Mouse (Mus musculus) bone marrow, adult 2 months (tissue): ENCODE results near the gene Cdc16. TPM values are rescaled to one million over a fixed set of nuclear protein-coding genes. Genes with fewer than 3 reads are reported as not detected.

Experiments used
- H3K27ac ChIP-seq: fragments of 200-500 bp; 2 replicates; pipeline ENCODE4 v1.5.1; 2012; ENCODE audit warnings: low read depth, mild to moderate bottlenecking, control low read depth, inconsistent platforms, low read length; ENCODE audit not compliant: control insufficient read depth, poor library complexity, insufficient read depth
- H3K4me1 ChIP-seq: fragments of 200-500 bp; 2 replicates; pipeline ENCODE4 v1.6.1; 2011; ENCODE audit warnings: low read length; ENCODE audit not compliant: control insufficient read depth, insufficient read depth
- H3K4me3 ChIP-seq: fragments of 200-500 bp; replicated peaks from 2 replicates; pipeline ENCODE3; 2011; ENCODE audit warnings: mild to moderate bottlenecking, low read depth, low read length, control low read depth; ENCODE audit not compliant: control insufficient read depth
- CTCF ChIP-seq: fragments of 200-500 bp; IDR thresholded peaks from 2 replicates; pipeline ENCODE4 v1.5.1; 2011; ENCODE audit warnings: low read length, control low read depth; ENCODE audit not compliant: control insufficient read depth, insufficient read depth
- POLR2A ChIP-seq: fragments of 200-500 bp; IDR thresholded peaks from 2 replicates; pipeline ENCODE4 v1.6.1; 2011; ENCODE audit warnings: low read depth, mild to moderate bottlenecking, control low read depth, low read length, borderline replicate concordance; ENCODE audit not compliant: control insufficient read depth
- WGBS: fragments of 180-500 bp; shearing (Covaris S2); methylation state at CpG from one replicate; pipeline ENCODE4 v1.1.7; 2018; 5-methylcytosine and 5-hydroxymethylcytosine counted together
- polyA plus RNA-seq: library from polyadenylated mRNA; stranded (reverse); fragments of >200 nt; gene quantifications from 2 replicates; pipeline ENCODE4 v1.2.4, GENCODE M21; 2011; ENCODE audit warnings: low replicate concordance; ENCODE audit not compliant: missing spikeins, insufficient read depth, insufficient read length

Cdc16 gene
- polyA plus RNA-seq, 1 experiment = 30.5 TPM

DNA sequence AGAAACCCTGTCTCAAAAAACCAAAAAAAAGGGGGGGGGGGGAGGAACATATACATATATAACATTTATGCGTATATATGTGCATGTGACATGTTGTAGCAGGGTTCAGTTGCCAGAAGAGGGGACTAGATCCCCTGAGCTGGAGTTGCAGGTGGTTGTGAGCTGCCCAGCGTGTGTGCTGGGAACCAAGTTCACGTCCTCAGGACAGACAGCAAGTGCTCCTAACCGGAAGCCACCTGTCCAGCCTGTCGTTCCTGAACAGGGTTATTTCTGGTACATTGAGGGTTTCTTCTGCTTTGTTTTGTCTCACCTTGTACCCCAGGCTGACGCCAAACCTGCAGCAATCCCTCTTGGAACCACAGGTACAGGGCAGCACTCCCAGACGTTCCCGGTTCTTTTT lies 32.1 kb downstream of the Cdc16 start:
- H3K4me3 ChIP-seq = no peak overlapping the region
- peaks cover 1% of the 10 kb centered on the region; the same call in 1 of the 2 replicates for H3K4me1 ChIP-seq
- TF ChIP-seq CTCF (no peak), POLR2A (no peak)
- H3K27ac ChIP-seq = no peak overlapping the region
- WGBS = 84% methylated on average over 8 of the region's 8 CpGs

DNA sequence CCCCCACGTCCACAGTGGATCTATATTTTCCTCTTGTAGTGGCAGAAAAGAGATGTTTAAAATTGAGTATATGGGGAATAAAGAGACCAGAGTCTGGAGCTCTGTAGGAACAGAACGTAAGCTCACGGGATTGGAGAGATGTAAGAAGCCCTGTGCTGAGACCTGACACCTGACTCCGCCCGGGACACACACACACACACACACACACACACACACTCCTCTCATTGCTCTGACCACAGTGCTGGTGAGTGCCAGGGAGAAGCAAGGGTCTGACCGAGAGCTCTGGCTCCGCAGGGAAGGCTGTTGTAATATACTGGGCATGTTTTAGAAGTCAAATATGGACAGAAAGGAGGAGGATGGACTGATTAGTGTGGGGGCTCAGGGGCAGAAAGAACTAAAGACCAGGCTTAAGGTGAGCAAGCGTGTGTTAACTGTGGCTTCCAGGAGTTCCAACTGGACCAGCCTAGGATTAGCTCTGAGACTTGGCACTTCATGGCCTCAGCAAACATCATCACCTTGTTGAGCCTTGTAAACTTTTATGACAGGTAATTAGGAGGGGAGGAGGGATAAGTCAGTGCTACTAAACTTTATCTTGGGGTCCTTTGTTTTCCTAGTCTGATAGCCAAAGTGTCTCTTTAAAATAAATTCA lies 35.7 kb downstream of the Cdc16 start:
- Histone ChIP-seq H3K27ac (no peak overlapping the region), H3K4me1 (no peaks in the 10 kb centered on the region), H3K4me3 (no peak overlapping the region)
- TF ChIP-seq CTCF (no peak), POLR2A (no peak)
- WGBS = 89% methylated on average over 8 of the region's 8 CpGs

GRCm38 (mm10) chr8:13793746-13794101 lies 36.2 kb downstream of the Cdc16 start:
- Histone ChIP-seq H3K27ac (no peak overlapping the region), H3K4me1 (no peaks in the 10 kb centered on the region), H3K4me3 (no peak overlapping the region)
- TF ChIP-seq POLR2A (no peak), CTCF (no peak)
- WGBS = 92% methylated on average over 11 of the region's 11 CpGs

GRCm38 (mm10) chr8:13797676-13798075 lies 40.2 kb downstream of the Cdc16 start:
- Histone ChIP-seq H3K4me1 (no peaks in the 10 kb centered on the region), H3K4me3 (no peak overlapping the region), H3K27ac (no peak overlapping the region)
- 93% methylated on average over 5 of the region's 5 CpGs for WGBS
- TF ChIP-seq CTCF = no peak
- TF ChIP-seq POLR2A = no peak

DNA sequence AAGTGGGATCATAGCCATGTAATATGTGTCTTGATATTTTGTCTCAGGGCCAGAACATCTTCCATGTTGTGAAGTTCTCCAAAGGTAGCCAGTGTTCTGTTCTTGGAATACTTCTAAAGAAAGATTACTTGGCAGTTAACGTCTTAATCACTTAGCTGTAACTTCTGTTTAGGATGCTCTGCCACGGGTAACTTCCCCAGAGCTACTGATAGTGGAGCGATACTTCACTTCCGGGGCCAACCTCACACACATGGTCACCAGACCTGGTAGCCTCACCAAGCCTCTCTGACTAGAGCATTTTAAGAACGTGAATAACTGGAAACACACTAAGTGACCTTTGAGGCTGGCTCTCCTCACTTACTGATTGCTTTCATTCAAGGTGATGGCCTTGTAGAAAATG lies 42.1 kb downstream of the Cdc16 start:
- 83% methylated on average over 5 of the region's 5 CpGs for WGBS
- H3K27ac ChIP-seq = no peak overlapping the region
- no peak overlapping the region for H3K4me3 ChIP-seq
- H3K4me1 ChIP-seq = no peaks in the 10 kb centered on the region
- TF ChIP-seq POLR2A (no peak), CTCF (no peak)

DNA sequence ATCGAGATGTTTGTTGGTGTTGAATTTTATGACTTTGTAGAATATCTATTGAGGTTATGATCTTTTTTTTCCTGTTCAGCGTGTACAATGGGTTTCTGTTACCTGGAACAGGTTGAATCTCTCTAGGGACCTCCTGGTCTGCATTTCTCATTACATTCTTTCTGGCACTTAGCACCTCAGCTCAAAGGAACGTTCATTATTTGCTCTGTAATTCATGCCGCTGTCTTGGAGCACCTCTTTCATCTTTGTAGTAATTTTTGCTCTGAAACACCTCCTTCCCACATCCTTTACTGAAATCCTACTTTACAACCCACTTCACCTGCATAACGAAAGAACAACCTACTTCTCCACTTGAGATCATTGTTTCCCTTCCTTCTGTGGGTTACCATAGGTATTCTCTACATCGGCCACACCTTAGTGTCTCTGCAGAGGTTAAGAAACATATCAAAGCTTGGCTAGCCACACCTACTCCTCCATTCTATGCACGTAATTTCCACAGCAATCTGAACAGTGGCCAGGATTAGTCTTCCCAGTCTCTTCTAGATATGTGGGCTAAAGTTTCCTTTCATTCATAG lies 71.2 kb downstream of the Cdc16 start:
- Histone ChIP-seq H3K27ac (no peak overlapping the region), H3K4me3 (no peak overlapping the region), H3K4me1 (no peaks in the 10 kb centered on the region)
- TF ChIP-seq CTCF = no peak
- TF ChIP-seq POLR2A = no peak
- 64% methylated on average over 7 of the region's 7 CpGs for WGBS

Other genes with a start within 250 kb of the Cdc16 start
- gene 1700029H14Rik, start 195.2 kb upstream of the Cdc16 start, polyA plus RNA-seq = 5.1 TPM in 1 of 2 replicates, not detected in the other
- gene Rasa3, start 80.1 kb upstream of the Cdc16 start, polyA plus RNA-seq = 61.8 and 136 TPM in 2 replicates
- gene Cfap97d2, start 51.8 kb upstream of the Cdc16 start, polyA plus RNA-seq = 2.8 TPM in 1 of 2 replicates, not detected in the other
- 17.5 and 19.9 TPM in 2 replicates for gene Upf3a, start 27.9 kb downstream of the Cdc16 start, polyA plus RNA-seq
- 0.50 TPM in 1 of 2 replicates, not detected in the other for gene AF366264, start 80.7 kb downstream of the Cdc16 start, polyA plus RNA-seq
- 4.0 and 4.8 TPM in 2 replicates for gene Champ1, start 112.0 kb downstream of the Cdc16 start, polyA plus RNA-seq
- gene Coprs, start 132.6 kb downstream of the Cdc16 start, polyA plus RNA-seq = 1.3 and 1.9 TPM in 2 replicates